Mouse (Mus musculus) erythroblast, embryonic 14.5 days (primary cell): Measurements from ENCODE around the gene Mavs.

Source experiments
- GATA1 ChIP-seq: IDR thresholded peaks from 2 replicates; pipeline ENCODE4 v1.6.1; 2012; ENCODE audit warnings: low read length, inconsistent platforms, mixed read lengths
- TAL1 ChIP-seq: IDR thresholded peaks from 3 replicates; pipeline ENCODE4 v1.6.1; 2012; ENCODE audit warnings: low read length, inconsistent platforms, mixed read lengths

- TF ChIP-seq GATA1 (no peak), TAL1 (no peak)
These were observed 32.6 kb upstream of the Mavs start for GRCm38 (mm10) chr2:131201262-131201661.
